Mouse (Mus musculus) thymus, postnatal 36 days (tissue): Measurements from ENCODE around the gene Zbtb8b.
A peak's percentile ranks its signal among the peaks of the same experiment; 100 is the strongest.
"Not testable (repeated sequence)": the region's sequence is repeated elsewhere in the genome, so short reads cannot be mapped to it uniquely, and the experiment has no call there.

Experiments used
- DNase-seq, 2 experiments: peaks; one replicate each; pipeline ENCODE4 v3.0.0; 2022; ENCODE audit warnings: mixed read lengths in 2 of 2

Gene Zbtb8b

GRCm38 (mm10) chr4:129415892-129416291 lies 24.8 kb downstream of the Zbtb8b start:
- DNase-seq, result no peak

- no peak for DNase-seq
Measured at GRCm38 (mm10) chr4:129410991-129411390, 29.7 kb downstream of the Zbtb8b start.

GRCm38 (mm10) chr4:129410532-129410931 lies 30.1 kb downstream of the Zbtb8b start:
- not testable (repeated sequence) for DNase-seq

- DNase-seq, result peak; percentile 29 to 38
Measured at GRCm38 (mm10) chr4:129406447-129406846, 34.2 kb downstream of the Zbtb8b start.

- no peak for DNase-seq
Measured at GRCm38 (mm10) chr4:129399813-129400212, 40.8 kb downstream of the Zbtb8b start.

GRCm38 (mm10) chr4:129396960-129397359 lies 43.7 kb downstream of the Zbtb8b start:
- DNase-seq, result no peak

GRCm38 (mm10) chr4:129394089-129394870 lies 46.4 kb downstream of the Zbtb8b start:
- DNase-seq, result peak in 1 of 2 experiments; percentile 17

GRCm38 (mm10) chr4:129390936-129391557 lies 49.6 kb downstream of the Zbtb8b start:
- no peak for DNase-seq

- DNase-seq, result no peak
Measured at GRCm38 (mm10) chr4:129390216-129390743, 50.4 kb downstream of the Zbtb8b start.

GRCm38 (mm10) chr4:129388404-129388803 lies 52.2 kb downstream of the Zbtb8b start:
- no peak for DNase-seq

- no peak for DNase-seq
Measured at GRCm38 (mm10) chr4:129386989-129387388, 53.7 kb downstream of the Zbtb8b start.

GRCm38 (mm10) chr4:129386269-129386946 lies 54.2 kb downstream of the Zbtb8b start:
- DNase-seq, result no peak

- DNase-seq, result no peak
Measured at GRCm38 (mm10) chr4:129385685-129386084, 55.0 kb downstream of the Zbtb8b start.

GRCm38 (mm10) chr4:129384440-129384839 lies 56.2 kb downstream of the Zbtb8b start:
- DNase-seq, result no peak

- DNase-seq, result no peak
Measured at GRCm38 (mm10) chr4:129383586-129383985, 57.1 kb downstream of the Zbtb8b start.

GRCm38 (mm10) chr4:129382488-129382887 lies 58.2 kb downstream of the Zbtb8b start:
- no peak for DNase-seq

GRCm38 (mm10) chr4:129382029-129382428 lies 58.6 kb downstream of the Zbtb8b start:
- no peak for DNase-seq

- no peak for DNase-seq
Measured at GRCm38 (mm10) chr4:129381148-129381547, 59.5 kb downstream of the Zbtb8b start.

GRCm38 (mm10) chr4:129379805-129380204 lies 60.8 kb downstream of the Zbtb8b start:
- no peak for DNase-seq

- DNase-seq, result peak; percentile 43 to 46
Measured at GRCm38 (mm10) chr4:129377601-129378390, 62.9 kb downstream of the Zbtb8b start, which contains the start of gene Zbtb8a. Gene Zbtb8a, minus strand, starts transcription at chr4:129378116.

- peak; percentile 40 to 45 for DNase-seq
Measured at GRCm38 (mm10) chr4:129376961-129377545, 63.6 kb downstream of the Zbtb8b start.

GRCm38 (mm10) chr4:129375821-129376220 lies 64.8 kb downstream of the Zbtb8b start:
- DNase-seq, result no peak
